Mouse (Mus musculus) lung, postnatal 4 days (tissue): ENCODE results near the gene Nfatc2ip.

Experiments used
- DNase-seq, 2 experiments: peaks; one replicate each; pipeline ENCODE4 v3.0.0; 2021

Gene Nfatc2ip

DNA sequence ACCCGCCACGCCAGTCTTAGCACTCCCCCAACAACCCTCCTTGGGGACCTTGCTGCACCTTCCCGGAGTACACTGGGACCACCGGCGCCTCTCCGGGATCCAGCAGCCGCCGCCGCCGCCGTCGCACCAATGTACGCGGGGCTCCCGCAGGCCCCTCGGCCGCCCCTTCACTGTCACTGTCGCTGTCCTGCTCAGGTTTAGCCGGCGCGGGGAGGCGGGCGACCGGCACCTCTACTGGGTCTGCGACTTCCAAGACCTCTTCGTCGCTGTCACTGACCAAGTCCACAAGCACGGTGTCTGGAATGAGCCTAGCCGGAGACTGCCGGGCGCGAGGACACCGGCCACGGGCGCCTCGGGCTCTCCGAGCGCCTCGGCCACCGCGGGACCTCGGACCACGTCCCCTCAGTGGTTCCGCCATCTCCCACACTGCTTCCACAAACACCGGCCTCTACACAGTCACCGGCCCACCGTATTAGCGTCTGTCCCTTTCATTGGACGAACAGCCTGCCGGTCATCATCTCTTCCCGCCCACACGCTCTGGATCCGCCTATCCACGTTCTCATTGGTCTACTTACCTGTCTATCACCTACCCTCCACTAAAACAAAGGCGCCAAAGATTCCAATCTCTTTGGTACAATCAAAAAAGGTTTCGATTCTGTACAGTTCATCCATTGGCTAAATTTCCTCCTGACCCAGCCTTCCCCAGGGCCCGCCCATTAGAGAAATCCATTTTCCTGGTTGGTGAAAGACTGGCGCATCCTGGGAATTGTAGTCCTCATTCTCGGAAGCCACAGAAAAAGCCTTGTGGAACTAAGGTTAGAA, at the start of gene Nfatc2ip:
Gene Nfatc2ip, minus strand, starts transcription at position 440 of the 822 bp plus-strand sequence.
- peak; percentile 95 to 96 for DNase-seq

DNA sequence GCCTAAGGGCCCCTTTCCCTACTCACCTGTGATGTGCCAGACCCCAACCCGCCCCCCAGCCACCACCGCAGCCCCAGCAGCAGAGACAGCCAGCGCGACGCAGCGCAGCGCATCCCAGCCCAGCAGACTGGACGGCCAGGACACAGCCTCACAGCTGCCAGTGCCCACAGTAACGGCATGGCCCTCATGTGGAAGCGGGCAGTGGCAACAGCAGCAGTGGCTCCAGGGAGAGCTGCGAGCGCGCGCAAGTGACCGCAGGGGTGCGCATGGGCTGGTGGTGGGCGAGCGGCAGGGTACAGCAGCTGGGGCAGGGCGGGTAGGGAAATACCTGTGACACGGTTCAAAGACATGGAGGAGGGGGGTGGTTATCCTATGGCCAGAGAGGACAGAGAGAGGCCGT, 49.7 kb upstream of the Nfatc2ip start:
- no peak for DNase-seq

DNA sequence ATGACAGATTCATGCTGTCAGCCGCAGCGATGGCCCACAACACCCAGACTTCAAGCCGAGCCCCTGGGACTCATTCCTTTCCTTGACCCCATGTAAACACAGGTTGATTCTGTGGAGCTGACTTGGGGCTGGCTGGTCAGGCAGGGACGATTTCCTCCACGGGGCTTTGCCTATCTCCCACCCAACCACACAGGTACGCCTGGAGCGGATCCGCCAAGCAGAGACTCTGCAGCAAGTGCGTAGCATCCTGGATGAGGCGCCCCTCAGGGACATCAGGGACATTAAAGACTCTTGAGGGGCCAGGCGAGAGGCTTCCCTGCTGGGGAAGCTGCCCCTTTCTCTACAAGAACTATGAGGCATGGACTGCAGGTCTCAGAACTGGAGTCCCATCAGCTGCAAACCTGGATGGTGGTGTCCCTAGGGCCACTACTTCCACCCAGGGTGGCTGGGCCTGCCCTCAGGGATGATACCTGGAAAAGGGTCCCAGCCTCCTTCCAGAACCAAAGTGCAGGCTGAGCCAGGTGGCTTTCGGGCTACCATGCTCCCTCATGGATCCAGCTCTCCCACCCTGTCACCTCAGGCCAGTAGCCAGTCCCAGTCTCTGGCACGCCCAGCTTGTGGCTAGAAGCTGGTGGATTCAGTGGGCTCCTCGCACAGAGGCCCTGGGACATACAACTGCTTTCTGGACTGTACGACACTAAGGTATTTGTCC, 48.7 kb upstream of the Nfatc2ip start:
- peak in 1 of 2 experiments; percentile 16 for DNase-seq

DNA sequence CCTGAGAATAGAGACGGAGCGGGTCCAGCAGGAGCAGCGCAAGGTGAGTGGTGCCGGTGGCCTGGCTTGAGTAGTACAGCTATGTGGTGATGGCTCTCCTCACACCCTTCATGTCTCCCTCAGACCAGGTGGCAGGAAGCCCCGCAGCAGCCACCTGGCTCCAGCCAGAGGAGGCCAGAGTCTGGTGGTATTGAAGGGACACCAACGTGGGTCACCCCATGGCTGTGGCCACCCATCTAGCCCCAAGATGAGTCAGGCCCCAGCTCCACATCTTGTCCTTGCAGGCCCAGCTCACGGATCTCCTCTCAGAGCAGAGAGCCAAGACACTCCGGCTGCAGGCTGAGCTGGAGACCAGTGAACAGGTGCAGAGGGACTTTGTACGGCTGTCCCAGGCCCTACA, 48.0 kb upstream of the Nfatc2ip start:
- peak in 1 of 2 experiments; percentile 15 for DNase-seq

DNA sequence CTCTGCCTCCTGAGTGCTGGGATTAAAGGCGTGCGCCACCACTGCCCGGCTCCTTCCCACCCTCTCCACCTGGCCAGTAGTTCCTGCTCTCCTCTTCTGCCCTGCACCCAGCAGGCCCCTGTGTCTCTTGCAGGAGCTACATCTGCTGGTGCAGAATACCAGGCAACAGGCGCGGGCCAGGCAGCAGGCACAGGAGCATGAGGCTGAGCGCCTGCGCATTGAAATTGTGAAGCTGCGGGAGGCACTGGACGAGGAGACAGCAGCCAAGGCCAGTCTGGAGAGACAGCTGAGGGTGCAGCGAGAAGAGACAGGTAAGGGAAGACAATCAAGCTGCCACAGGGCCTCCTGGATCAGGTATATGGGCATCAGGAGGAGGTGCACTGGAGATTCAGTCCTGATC, 47.5 kb upstream of the Nfatc2ip start:
- peak in 1 of 2 experiments; percentile 18 for DNase-seq

DNA sequence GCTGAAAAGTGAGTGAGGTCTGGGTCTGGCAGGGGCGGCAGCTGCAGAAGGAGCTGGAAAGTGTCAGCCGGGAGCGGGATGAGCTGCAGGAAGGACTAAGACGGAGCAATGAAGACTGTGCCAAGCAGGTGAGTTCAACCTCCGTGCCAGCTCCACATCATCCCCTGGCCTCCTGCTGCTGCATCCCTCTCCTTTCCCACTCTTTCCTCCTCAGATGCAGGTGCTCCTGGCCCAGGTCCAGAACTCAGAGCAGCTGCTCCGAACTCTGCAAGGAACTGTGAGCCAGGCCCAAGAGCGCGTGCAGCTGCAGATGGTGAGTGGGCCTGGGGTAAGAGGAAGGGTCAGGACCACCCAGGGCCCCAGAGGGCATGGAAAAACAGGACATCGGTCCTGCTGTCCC, 43.6 kb upstream of the Nfatc2ip start:
- no peak for DNase-seq

DNA sequence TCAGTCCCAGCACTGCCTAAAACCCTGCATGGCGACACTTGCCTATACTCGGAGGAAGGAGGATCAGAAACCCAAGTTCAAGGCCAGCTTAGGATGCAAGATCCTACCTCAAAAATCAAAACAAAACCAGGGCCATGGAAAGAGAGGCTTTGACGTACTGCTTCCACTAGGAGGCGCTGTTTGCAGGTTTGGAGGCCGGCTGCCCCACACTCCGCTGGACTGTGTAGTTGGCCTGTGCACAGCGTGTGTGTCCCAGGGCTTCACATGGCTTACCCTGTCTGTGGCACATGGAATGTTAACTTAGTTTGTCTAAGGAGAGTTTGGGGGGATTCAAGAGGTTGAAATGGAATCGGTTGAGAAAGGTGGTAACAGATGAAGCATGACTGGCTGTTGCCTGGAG, 40.3 kb upstream of the Nfatc2ip start:
- DNase-seq: peak; percentile 57 to 75

DNA sequence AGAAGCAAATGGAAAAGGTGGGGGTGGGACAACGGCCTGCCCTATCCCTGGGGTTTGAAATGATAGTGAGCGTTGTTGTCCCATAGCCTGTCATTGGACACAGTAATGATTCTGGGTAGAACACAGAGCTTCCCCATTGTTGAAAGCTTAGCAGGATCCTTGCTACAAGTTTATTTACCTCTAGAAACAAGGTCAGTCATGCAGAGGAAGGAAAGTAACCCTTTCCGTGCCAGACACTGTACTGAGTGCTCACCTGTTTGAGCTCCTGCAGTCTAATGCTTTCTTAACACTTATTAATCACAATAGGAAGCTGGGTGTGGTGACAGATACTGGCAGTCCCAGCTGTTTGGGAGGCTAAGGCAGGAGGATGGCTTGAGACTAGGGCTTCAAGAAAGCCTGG, 39.3 kb upstream of the Nfatc2ip start:
- no peak for DNase-seq

DNA sequence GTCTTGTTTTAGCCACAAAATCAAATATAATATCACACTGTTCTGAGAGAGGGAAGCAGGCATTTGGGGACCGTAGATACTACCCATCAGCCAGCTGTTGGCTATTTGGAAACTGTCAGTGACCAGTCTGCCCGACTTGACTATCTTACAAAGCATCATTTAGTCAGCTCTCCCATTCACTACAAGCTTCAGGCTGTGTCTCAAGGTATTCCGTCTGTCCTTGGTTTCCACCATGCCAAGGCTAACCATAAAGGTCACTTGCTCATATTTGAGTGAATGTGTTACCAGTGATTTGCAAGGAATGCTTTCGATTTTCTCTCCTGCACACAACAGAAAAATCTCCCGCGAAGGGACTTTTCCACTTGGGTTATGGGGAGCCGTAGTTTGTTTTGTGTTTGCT, 38.2 kb upstream of the Nfatc2ip start:
- no peak for DNase-seq

DNA sequence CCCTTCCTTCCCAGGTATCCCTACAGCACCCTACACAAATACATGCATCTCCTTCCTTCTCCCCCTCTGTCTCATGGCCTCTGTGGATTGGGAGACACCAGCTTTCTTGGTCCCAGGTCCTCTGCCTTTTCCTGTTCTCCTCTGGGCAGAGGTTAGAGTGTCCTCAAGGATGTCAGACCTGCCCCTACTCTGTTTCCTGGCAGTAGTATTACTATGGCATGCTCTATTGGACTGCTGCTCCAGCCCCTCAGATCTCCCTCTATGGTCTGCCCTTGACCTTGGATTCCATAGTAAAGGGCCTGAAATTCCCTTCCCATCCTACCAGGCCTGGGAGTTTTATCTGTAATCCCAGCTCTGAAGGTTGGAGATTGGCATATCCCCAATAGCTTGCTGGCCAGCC, 33.6 kb upstream of the Nfatc2ip start:
- no peak for DNase-seq

DNA sequence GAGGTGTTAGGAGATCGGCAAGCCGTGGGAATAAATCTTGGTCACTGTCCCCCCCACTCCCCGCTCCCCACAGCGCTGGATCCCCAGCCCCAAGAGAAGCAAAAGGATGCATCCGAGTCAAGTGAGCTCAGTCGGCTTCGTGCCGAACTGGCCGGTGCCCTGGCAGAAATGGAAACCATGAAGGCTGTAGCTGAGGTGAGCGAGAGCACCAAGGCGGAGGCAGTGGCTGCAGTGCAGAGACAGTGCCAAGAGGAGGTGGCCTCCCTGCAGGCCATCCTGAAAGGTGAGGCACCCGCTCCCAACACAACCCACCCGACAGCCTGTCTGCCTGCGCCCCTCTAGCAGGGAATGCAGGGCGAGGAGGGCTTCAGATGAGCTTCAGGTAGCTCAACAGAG, 33.0 kb upstream of the Nfatc2ip start:
- no peak for DNase-seq

DNA sequence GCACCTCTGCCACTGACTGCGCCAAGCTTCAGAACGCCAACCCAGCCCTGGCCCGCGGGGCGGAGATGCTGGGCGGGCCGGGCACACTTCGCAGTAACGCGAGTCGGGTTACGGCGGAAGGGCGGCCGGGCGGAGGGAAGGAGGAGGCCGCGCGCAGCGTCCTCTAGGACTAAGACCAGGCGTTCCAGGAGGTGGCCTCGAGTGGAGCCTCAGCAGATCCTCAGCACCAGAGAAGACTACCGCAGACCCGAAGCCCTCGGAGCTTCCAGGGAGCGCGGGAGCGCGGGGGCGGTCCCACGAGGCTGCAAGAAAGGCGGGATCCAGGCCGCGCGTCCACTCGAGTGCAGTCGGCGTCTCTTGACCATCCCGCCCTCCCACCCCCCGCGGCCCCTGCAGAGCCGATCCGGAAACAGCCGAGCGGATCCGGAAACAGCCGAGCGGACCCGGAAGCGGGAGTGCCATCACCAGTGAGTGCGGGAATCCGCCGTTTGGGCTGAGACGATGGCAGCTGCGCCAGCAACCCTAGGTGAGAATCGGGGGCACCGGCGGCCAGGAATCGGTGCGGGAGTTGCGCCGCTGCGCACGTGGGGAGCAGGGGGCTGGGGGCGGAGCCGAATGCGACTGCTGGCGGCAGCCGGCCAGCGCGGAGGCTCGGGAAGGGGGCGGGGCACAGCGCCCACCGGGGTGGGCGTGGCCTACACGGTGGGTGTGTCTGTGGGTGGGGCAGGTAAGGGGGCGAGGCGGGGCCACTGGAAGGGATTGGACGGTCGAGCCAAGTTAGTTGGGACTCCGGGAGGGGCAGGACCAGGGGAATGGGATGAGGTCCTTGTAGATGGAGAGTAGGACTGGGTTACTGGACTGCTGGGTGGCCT, 32.3 kb upstream of the Nfatc2ip start, which contains the start of gene Rabep2:
Gene Rabep2, plus strand, starts transcription at position 129 of the 872 bp plus-strand sequence.
- peak; percentile 96 to 97 for DNase-seq

DNA sequence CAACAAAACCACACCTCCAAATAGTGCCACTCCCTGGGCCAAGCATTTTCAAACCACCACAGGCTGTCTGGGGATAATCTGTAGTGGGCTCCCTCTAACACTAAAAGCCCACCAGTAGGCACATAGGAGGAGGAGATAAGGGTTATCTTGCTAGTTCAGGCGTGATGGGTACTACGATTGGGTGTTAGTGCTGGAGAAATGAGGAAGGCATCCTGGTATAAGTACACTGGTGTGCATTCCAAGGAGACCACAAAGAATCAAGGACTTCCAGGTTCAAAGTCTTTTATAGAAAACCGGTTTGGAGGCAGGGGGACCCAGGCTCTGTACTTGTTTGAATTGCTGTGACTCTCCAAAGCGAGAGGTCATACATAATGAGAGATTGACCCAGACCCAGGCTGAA, 31.6 kb upstream of the Nfatc2ip start:
- DNase-seq: no peak

DNA sequence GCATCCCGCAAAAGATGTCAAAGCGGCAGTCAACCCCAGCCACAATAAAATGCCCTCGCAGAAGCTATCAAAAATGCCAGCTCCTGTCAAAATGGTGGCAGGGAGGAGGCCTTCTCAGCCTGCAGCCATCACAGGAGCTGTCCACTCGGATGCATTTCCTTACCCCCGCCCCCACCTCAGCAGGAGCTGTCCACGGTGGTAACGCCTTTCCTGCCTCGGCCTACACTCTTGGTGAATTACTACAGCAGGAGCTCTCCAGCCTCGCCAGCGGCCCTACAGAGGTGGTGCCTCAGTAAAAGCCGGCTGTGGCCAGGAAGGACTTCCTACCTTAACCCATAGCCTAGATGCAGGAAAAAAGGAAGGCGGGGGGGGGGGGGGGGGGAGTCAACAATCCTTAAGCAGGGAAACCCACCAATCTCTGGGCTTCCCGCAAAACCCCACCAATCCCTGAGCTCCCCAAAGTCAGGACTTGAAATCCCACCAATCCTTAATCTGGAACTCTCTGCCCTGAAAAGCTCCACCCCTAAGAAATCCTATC, 30.9 kb upstream of the Nfatc2ip start:
- DNase-seq: no peak

DNA sequence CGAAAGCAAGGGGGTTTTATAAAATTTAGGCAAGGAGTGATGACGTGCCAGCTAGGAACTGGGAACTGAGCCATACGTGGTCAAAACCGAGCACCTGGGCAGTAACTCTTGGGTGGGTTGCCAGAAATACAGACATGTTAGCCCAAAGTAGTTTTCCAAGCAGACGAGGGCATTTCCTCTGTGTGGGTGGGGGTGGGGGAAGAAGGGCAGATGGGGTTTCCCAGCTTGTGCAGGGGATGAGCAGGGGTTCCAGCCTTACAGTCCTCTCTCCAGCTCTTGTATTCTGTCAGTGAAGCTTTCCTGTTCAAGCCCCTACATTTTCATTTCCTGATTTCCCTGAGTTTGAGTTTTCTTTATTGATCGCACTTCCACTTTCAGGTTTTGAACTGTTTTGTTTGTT, 27.6 kb upstream of the Nfatc2ip start:
- no peak for DNase-seq

DNA sequence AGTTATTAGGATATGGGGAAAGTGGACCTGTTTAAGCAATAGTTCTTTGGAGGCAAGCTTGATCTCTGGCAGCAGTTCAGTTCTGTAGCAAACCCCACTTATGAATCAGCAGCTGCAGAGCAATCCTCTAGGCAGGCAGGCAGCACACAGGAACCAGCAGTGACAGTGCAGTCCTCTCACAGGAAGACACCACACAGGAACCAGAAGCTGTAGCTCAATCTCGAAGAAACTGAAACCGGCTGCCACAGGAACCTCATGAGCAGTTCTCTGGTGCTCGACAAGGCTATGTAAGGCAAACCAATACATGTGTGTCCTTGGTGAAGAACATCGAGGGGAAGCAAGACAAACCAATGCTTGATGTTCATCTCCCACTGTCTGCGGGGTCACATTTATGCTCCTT, 25.2 kb upstream of the Nfatc2ip start:
- no peak for DNase-seq

DNA sequence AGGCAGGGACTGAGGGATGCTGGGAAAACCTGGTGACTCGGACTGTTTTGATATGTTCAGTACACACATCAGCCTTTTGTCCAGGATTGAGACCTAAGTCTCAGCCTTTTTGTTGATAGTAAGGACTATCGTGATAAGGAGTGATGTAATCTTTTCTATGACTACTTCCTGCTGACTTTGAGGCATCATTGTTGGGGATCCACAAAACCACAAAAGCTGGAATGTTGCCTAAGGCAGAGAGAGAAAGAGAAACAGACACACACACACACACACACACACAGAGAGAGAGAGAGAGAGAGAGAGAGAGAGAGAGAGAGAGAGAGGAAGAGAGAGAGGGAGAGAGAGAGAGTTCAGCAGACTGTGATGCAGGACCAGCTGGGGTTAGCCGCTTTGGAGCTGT, 22.0 kb upstream of the Nfatc2ip start:
- DNase-seq: no peak

DNA sequence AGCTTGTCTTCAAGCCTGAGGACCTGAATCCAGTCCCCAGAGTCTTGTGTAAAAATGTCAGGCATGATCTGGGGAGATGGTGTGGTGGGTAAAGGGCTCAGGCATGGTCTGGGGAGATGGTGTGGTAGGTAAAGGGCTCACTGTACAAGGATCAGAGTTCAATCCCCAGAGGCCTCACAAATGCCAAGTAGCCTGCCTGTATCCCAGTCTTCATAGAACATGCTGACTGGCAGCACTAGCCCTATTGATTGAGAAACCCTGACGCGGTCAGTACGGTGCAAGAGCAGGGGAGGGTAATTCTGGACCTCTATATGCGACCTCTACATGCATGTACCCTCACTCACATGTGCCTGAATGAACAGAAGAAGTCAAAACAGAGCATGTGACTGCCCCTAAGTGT, 21.1 kb upstream of the Nfatc2ip start:
- no peak for DNase-seq

DNA sequence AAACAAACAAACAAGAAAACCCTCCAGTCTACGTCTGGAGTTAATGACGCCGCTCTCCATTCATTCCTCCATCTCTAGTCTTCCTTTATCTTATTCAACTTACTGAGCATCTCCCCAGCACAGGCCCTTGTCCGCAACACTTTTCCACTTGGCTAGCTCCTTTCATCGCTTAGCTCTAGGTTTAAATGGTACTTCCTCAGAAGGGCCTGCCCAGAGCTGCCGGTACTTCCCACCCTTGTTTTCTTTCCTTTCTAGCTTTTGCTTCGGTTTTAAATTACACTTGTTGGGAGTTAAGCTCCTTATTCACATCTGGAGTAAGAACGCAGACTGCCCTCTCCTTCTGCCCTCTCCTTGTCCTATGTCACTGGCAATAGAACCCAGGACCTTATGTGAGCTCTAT, 20.5 kb upstream of the Nfatc2ip start:
- DNase-seq: no peak

DNA sequence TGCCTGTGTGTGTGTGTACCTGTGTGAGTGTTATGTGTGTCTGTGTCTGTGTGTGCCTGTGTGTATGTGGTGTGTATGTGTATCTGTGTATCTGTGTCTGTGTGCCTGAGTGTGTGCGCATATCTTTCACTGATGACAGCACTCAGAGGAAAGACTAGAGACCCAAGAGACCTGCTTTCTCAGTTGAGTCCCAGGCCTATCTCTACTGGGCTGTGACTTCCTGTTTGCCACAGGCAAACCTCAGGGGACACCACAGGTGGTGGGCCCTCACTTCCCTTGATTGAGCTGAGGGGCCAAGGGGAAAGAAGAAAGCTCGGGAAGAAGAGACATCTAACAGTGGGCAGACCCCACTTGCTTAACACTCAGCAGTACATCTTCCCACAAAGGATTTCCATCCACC, 20.1 kb upstream of the Nfatc2ip start:
- no peak for DNase-seq

DNA sequence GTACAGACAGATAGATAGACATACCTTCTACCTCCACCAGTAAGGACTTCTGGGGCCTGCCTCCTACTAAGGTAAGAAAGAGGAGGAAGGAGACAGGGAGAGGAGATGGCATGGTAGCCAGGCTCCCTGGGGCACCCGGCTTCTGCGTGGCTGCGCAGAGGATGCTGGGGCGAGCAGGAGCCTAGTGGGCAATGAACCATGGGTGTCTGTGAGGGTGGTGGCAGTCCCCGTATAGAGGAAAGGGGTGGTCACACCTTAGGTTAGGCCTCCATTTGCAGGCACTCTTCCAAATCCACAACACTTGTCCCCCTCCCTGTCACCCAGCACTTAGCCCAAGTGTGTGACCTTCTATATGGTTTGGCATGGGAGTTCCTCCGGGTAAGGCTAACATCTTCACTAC, 18.2 kb upstream of the Nfatc2ip start, which contains the start of gene Cd19:
Gene Cd19, minus strand, starts transcription at position 165 of the 400 bp plus-strand sequence.
- no peak for DNase-seq

DNA sequence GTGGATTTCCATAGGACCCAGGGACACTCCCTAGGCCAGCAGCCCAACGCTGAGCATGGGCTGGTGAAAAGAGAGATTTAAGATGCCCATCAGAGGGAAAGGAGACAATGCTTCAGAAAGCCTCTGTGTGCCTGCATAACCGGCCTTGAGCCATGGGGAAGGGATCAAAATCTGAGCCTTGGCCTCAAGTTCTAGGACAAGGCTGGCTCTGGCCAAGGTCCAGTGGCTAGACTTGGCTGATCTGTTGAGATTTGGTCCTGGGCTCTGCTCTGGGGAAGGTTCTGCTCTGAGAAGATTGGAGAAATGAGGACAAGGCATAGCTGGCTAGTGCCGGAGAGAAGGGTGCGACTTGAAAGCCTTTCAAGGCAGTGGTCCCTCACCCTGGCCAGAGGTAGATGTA, 14.5 kb upstream of the Nfatc2ip start:
- no peak for DNase-seq

DNA sequence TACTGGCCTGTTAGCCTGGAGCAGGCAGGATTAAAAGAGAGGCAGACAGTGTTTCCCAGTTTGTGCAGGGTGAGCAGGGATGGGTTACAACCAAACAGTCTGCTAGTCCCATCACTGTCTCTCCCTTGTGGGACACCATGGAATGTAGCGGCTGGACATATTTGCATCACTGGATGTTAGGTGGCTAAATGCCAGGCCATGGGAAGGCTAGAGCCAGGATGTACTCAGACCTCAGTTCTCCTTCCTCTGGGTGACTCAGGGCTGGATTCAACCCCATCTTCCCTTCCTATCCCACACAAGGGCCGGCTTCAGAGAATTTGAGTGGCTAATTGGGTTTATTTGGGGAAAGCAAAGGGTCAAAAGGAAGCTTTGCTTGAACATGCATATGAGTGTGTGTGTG, 12.1 kb upstream of the Nfatc2ip start:
- no peak for DNase-seq
